Mouse (Mus musculus): ENCODE results near the gene Cobl.

Gene Cobl

DNA sequence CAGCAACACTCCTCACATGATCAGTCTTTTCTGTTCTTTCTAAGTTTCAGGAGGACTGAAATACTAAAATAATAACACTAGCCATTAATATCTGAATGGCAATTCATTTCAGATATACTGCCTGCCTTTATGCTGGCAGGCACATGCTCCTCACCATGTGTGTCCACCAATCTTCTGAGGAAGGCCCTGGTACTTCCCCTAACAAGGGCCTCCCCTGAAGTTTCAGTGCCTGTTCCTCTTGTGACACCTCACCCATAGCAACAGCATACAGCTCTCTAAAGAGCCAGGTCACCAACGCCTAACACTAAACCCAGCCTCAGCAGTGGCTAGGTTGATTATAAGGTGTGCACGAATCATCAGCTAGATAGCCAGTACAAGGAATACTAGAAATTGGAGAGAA is 20.5 kb downstream of the Cobl start:
- DNase-seq (ENCODE audit: low spot score), result no peak

DNA sequence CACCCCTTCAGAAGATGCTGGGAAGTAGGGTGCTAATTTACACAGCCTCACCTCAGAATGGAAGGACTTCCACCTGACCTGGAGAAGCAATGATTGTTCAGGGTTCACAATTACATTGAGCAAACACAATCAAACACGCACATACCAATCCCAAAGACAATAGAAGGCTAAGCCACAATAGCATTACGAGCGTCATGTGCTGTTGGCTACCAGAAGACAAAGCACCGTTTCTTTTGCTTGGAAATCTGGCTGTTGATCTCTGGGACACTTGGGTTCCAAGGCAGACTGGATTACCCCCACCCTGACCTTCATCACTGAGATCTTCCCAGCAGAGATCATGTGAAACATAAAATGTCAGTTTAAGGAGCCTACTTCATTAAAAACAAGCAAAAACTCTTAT is 21.1 kb downstream of the Cobl start:
- no peak for DNase-seq (ENCODE audit: low spot score)

DNA sequence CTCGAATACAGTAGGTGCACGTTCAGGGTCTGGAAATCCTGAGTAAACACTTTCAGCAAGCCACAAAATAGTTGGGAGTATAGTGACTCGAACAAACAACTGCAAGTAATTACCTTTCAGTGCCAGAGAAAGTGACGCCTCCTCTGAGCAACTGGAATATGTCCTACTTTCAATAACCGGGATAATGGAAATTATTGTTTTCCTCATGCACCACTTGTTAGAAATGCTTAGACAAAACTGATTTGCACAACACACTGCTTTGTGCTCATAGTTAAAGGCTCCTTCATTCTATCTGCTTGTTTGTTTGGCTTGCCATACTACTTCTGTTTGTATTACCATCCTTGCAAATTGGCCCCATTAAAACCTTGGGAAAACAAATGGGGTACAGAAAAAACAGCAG is 21.6 kb downstream of the Cobl start:
- no peak for DNase-seq (ENCODE audit: low spot score)

DNA sequence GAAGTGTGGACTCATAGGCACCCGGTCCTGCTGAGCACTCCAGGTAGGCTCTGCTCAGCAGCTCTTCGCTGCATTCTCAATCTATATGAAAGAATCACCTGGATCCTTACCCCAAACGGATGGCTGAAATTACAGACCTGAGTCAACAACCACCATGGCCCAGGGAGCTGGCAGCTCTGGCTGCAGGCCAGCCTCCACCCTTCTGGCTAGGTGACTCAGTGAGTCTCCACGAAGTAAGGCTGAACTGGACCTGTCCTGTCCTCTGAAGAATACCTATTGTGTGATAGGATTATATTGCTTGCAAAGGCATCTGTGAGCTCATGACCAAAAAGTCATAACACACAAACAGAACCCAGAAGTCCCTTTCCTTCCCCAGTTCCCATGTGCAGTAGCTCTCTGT is 22.5 kb downstream of the Cobl start:
- no peak for DNase-seq (ENCODE audit: low spot score)

DNA sequence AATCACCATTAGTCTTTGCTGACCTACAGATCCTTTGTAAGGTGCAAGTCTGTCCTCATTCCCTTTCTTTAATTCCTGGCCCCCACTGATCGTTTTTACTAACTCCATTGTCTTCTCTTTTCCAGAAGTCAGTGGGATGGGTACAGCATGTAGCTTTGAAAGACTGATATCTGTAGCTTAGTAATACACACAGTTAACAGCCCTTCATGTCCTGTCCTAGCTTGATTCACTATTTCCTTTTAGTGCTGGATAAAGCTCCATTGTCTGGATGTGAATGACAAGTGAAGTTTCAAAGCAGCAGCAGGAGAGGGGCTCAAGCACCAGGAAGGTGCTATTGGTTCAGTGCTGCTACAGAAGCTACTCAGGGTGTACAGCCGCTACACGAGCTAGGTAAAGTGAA is 28.9 kb downstream of the Cobl start:
- DNase-seq (ENCODE audit: low spot score), result no peak

DNA sequence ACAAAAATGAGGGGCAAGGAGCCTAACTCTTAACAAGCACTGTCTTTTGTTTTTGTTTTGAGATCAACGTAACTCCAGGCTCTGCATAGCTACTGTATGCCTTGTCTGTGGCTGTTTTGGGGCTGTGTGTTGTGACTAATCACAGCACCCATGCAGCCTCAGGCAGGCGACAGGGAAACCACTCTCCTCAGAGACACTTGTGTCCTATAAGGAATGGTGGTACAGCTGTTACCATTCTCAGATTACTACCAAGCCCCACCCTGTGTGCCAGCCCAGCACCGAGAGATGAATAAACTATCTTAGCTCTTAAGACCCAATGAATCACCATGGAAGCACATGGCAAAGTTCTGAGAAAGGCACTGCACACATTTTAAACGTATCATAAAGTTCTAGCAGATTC is 29.7 kb downstream of the Cobl start:
- DNase-seq (ENCODE audit: low spot score), result no peak

DNA sequence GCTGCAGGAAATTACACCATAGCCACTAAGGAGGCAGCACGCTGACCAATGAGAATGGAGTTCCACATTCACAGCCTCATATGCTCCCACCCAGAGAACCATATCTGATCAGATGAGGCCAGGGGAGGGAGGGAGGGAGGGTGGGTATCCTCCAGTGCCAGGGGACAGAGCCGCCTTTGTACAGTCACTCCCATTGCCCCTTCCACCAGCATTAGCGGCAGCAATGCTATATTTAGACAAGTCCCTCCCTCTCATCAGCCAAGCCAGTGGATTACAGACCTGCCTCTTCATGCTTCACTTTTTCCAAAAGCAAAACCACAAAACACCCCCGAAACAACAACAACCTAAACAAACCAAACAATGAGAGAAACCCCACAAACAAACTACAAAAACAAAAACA is 30.2 kb downstream of the Cobl start:
- no peak for DNase-seq (ENCODE audit: low spot score)

DNA sequence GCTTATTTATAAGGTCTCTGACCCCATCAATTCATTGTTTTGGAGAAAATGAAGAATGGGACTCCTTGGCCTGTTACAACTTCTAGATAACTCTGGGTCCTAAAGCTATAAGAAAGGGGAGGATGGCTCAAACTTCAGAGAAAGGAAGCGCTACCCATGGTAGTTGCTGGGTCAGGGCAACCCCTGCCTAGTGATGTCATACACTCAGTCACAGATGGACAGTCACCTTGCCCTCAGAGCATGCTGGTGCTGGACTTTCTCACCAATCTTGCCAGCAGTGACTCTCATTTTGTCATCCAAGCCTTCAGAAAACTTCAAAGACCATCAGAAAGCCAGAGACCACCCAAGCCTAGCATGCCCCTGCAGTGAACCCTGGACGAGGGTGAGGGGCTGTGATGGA is 32.8 kb downstream of the Cobl start:
- DNase-seq (ENCODE audit: low spot score), result no peak

DNA sequence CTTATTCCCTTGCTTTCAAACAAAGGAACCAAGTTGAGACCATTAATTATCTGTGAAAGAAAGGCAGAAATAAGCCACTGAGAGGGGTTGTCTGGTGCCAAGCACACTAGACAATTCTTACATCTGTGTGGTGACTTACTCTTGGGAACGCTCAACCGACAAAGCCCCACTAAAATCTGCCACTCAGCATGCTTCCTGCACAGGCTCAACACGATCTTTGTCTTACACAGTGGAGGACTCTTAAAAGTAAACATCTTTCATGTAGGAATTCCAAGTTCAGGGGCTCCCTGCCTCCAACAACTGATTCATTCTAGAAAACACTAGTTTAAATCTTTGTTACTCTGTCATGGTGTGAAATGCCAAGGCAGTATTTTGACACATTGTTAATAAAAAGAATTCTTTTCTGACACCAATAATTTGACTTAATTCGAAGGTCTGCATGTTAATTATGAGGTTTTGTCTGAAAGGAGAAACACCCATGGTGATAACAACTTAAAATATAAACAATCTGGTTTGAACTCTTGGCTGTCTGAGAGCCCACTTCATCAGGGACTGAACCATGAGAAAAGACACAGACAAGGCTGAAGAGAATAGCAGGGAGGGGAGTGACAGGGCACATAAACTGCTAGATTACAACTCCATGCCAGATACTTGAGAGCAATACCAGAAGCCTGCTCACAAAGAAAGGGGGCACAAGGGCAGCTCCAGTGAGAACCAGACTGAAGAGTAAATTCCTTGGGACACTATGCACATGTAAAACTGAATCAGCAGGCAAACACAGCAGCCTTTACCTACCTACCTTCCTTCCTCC is 34.3 kb downstream of the Cobl start:
- DNase-seq (ENCODE audit: low spot score), result no peak

DNA sequence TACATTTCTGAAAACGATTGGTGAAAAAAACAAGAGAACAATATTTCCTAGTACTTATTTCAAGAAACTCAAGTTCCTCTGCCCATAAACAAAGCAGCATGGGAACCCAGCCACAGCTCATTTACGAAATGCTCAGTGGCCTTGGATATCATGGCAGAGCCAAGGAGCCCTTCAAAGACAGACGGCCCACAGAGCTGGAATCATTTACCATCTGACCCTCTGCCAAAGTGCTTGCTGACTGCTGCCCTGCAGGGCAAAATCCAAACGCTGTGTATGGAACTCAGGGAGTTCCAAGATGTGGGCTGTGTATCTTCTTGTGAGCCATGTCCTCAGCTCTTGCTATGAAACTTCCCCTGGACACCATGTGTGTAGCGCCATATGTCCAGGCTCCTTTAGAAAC is 38.0 kb downstream of the Cobl start:
- no peak for DNase-seq (ENCODE audit: low spot score)

DNA sequence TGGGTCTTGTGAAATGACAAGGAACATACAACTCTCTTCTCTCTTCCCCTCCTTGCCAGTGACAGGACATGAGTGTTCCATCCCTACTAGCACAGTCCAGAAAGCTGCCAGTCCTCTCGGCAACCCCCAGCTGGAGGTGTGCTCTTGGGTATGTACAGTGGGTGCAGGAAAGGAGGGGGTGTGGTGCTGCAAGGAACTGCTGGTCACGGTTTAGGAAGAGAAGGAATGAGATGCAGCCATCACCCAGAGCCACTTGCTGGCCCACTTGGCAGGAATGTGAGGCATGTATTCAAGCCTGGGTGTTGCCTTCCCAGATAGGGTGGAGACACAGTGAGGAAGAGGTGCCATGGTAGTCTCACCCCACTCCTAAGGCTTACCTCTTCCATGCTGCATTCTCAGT is 40.6 kb downstream of the Cobl start:
- DNase-seq (ENCODE audit: low spot score), result no peak

DNA sequence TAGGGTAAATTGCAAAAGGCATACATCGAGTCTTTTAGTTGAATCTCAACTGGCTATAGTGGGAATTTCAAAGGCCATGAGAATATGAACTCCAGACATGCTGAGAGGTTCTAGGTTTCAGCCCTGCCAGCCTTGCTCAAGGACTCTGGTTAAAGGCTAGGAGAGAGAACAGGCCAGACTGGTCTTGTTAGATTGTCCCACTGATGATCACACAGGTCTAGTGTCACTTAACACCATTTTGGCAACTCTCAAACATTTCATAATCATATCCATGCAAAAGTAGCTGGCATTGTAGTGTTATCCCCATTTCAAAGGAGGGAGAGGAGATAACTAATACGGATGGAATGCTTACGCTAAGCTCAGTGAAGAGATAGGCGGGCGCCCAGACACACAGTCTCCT is 43.6 kb downstream of the Cobl start:
- DNase-seq (ENCODE audit: low spot score), result no peak

DNA sequence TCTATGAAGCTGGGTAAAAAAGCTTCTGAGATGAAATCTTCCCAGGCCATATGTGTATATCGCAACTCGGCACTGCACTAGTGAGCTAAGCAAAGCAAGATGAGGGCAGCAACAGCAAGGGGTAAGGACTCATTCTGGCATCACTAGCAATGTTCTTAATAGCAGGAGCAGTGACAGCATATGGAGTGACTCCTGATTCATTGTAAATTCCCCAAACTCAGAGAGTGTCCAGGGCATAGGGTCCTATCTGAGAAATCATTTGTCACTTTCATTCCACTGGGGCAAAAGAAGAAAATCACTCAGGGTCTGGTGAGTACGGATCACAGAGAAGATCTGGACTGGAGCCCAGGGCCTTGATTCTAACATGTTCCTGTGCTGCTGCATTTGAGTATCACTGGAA is 44.6 kb downstream of the Cobl start:
- DNase-seq (ENCODE audit: low spot score), result no peak

DNA sequence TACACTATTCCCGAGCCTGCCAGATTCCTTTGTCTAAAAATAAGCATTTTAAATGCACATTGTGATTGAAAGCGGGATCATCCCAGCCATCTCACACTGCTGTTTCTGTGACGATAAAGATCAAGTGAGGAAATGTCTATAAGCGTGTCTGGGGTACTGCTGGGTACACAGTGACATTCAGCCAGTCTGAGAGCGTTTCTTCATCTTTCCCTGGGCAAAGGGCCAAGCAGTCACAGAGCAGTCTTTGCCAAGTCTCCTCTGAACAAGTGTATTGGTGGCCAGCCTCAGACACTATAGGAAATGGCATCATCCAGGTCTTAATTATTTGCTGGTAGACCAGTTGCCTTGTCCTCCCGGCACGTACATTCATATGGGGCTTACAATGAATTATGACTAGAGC is 47.9 kb downstream of the Cobl start:
- DNase-seq (ENCODE audit: low spot score), result no peak

DNA sequence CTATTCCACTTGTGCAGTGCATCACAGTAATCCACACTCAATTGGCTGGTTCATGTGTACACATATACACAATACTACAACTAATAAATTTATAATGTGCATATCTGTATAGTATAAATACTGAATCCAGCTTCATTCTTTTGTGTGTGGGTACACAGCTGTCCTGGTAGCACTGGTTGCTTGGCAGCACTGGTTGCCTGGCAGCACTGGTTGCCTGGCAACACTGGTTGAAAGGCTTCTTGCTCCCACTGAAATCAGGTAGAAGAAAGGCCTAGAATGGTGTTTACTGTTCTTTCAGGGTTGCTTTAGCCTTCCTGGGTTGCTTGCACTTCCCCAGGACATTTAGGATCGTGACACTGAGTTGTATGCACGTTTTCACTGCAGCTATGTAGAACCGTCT is 49.4 kb downstream of the Cobl start:
- no peak for DNase-seq (ENCODE audit: low spot score)

DNA sequence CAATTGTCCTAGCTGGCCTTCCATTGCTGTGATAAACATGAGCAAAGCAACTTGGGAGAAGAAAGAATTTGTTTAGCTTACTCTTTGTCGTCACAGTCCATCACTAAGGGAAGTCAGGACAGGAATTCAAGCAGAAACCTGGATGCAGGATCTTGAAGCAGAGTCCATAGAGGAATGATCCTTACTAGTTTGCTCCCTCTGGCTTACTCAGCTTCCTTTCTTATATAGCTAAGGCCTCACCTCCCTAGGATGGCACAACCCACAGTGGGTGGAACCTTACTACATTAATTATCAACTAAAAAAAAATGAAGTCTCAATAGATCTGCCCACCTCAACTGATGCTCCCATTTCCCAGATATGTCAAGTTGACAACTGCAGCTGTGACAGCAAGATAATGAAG is 52.8 kb downstream of the Cobl start:
- no peak for DNase-seq (ENCODE audit: low spot score)

DNA sequence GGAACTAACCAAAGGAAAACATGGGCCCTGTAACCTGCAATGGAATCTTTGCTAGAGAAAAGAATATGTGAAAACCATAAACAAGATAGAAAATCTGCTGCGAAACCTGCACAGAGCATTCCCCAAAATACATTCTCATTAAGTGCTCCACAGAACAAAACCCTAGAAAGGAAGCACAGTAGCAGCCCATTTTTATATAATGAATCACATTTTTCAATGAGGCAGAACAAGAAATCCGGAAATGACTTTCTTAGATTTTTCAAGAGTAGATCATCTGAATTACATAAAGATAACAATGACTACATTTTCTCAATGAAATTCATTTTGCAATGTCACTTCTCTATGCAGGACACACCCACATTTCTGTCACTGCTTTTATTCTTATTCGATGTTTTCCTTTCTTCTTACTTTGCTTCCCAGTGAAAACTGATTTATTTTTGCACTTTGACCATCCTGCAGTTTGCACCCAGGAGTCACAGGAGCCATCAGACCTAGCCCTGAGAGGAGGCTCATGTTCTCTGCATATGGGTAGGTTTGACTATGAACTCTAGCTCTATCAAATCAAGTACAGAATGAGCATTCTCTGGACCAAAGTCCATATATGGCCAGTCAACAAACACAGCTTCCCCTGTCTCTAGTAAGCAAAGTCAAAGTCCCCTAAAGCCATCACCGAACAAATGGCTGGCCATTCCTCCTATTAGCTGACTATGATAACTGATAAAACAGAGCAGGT is 53.5 kb downstream of the Cobl start:
- DNase-seq (ENCODE audit: low spot score), result no peak

DNA sequence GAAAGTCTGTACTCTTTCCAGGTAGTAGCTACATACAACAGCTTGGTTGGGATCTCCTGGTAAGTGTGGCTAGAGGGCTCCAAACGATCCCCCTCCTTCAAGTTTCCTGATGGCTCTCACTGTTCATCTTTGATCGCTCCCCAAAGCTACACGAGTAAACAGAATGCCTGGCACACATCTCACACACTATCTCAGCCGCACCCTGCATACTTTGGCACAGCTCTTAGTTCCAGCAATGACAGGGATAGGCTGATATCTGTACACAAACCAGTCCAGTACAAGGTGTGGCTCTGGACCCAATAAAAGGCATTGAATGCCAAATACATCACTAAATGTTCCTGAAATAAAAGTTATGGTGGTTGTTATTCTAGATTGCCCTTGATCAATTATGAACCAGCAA is 55.3 kb downstream of the Cobl start:
- DNase-seq (ENCODE audit: low spot score), result no peak

DNA sequence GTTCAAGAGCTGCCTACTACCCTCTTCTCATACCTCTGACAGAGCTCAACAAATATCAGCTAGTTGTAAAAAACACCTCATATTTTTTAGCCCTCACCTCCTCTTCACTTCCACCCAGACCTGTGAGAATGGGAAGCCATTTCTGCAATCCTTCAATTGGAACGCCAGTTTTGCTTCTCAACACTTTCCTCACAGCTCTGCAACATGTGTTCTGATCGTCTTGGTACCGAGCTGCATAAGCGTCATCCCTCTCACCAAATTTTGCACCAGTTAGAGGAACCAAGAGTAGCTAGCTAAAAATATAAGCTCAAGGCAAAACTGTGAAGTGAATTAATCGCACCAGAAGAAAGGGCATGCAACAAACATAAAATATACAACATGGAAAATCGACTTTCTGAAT is 56.9 kb downstream of the Cobl start:
- no peak for DNase-seq (ENCODE audit: low spot score)

DNA sequence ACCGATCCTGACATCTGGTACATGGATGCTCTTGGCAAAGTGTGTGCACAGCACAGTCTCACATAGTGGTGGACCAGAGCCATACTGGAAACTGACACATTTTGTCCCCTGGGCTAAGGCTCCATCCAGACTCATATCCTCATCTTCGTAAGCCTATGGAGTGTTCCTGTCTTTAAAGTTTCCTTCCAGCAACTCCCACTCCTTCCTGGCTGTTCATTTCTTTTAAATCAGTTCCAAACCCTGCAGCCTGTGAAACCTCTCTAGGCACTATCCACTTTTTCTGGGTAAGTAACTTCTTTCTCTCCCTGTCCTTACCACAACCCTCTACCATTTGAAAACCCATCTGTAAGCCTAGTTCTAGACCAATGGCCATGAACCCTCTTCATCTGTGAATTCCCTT is 64.9 kb downstream of the Cobl start:
- no peak for DNase-seq (ENCODE audit: low spot score)

DNA sequence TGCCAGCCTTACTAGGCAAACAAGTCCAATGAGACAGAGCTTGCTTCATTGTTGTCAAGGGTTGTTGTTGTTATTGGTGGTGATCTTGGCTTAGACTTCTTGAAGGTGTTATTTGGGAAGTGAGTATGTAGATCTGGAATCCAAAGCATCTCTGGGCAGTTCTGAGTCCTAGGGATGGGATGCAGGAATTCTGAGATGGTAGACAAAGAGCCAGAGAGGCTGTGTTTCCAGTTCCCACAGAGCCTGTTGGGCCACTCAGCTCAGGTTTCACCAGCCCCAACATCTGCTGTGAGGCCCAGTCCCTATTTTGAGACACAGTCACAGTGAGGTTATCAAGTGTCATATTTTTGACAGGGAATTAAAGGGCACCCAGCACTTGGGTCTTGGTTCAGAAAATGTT is 68.6 kb downstream of the Cobl start:
- no peak for DNase-seq (ENCODE audit: low spot score)

DNA sequence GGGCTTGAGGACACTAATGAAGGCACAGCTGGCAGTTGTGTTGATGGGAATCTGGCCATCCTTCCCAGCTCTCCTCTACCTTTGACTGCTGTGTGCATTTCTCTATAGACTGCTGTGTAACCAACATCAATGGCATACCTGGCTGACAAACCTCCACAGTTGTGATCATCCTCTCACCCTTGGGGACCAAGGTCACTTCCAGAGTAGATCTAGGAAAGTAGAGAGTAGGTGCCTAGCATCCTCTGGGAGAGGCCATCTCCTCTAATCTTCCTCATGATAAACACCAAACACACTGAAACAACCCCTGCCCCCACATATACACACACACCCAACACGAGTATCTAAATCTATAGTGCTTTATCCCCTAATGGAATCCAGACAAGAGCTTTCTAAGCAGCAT is 70.1 kb downstream of the Cobl start:
- DNase-seq (ENCODE audit: low spot score), result no peak

DNA sequence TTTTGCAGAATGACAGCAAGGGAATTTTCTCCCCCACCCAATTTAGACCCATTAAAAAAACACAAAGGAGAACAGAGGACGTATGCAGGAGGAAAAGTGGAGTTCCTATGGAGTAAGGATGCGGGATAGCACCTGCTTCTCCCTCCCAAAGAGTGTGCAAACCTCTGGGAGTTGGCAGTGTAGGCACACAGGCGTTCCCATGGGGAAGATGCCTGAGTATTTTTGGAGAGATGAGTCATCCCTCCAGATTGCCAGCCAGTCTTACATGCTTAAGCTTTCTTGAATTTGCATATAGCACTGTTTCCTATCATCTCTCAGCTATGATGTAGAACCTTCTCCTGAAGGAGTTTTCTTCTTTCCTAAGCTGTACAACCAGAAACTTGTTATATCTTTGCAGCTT is 70.6 kb downstream of the Cobl start:
- DNase-seq (ENCODE audit: low spot score), result no peak

DNA sequence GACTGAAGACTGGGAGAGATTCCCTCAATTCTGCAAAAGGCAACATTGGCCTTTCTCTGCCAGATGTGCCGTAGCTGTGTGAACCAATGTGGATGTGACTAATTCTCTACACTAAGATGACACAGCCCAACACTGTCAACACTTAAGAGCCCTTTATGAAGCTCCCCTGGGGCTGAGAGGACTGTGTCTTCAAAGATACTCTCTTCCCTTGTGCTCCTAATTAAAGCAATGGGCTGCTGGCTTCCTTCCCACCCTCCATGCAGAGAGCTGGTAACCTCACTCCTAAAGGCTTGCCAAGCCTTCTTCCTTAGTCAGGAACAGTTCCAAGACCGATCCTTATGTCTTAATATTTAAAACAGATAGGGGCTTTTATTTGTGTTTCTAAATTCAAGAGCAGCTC is 79.9 kb downstream of the Cobl start:
- no peak for DNase-seq (ENCODE audit: low spot score)
